Mouse (Mus musculus) heart, adult 2 months (tissue): ENCODE measurements around the gene Grxcr1. TPM values are rescaled to one million over a fixed set of nuclear protein-coding genes. Genes with fewer than 3 reads are reported as not detected.

ENCODE experiments used
- DNase-seq, 2 experiments: peaks; one replicate each; pipeline ENCODE4 v3.0.0; 2021
- H3K27ac ChIP-seq: fragments of 200-600 bp; 2 replicates; pipeline ENCODE4 v1.8.1; 2022
- H3K27me3 ChIP-seq: fragments of 200-500 bp; 2 replicates; pipeline ENCODE4 v1.6.1; 2012; ENCODE audit warnings: mild to moderate bottlenecking, low read length, inconsistent platforms, mixed read lengths; ENCODE audit not compliant: control insufficient read depth, insufficient read depth
- H3K36me3 ChIP-seq: fragments of 200-500 bp; 2 replicates; pipeline ENCODE4 v1.6.1; 2012; ENCODE audit warnings: low read length, inconsistent platforms; ENCODE audit not compliant: control insufficient read depth, insufficient read depth
- H3K4me1 ChIP-seq: fragments of 200-500 bp; 2 replicates; pipeline ENCODE4 v1.6.1; 2011; ENCODE audit warnings: low read length; ENCODE audit not compliant: control insufficient read depth, insufficient read depth
- H3K4me3 ChIP-seq: fragments of 200-600 bp; 2 replicates; pipeline ENCODE4 v1.8.1; 2022
- H3K79me2 ChIP-seq: fragments of 200-500 bp; replicated peaks from 2 replicates; pipeline ENCODE4 v1.6.1; 2012; ENCODE audit warnings: mild to moderate bottlenecking, inconsistent platforms, low read length, moderate library complexity, mixed read lengths; ENCODE audit not compliant: control insufficient read depth, insufficient read depth
- H3K9ac ChIP-seq: fragments of 200-500 bp; 2 replicates; pipeline ENCODE4 v1.6.1; 2012; ENCODE audit warnings: low read depth, mild to moderate bottlenecking, control low read depth, inconsistent platforms, low read length, mixed read lengths
- CTCF ChIP-seq: fragments of 200-600 bp; IDR thresholded peaks from 2 replicates; pipeline ENCODE4 v1.8.1; 2022; ENCODE audit warnings: antibody characterized with exemption, mild to moderate bottlenecking, moderate library complexity
- EP300 ChIP-seq: fragments of 200-500 bp; IDR thresholded peaks from 2 replicates; pipeline ENCODE4 v1.6.1; 2011; ENCODE audit warnings: low read depth, low read length, control low read depth; ENCODE audit not compliant: insufficient read depth
- POLR2A ChIP-seq: fragments of 200-500 bp; IDR thresholded peaks from 2 replicates; pipeline ENCODE4 v1.6.1; 2011; ENCODE audit warnings: mild to moderate bottlenecking, low read depth, low read length, control low read depth; ENCODE audit not compliant: insufficient read depth
- WGBS: fragments of 180-500 bp; shearing (Covaris S2); methylation state at CpG from one replicate; pipeline ENCODE4 v1.1.7; 2018; 5-methylcytosine and 5-hydroxymethylcytosine counted together
- intact Hi-C: fragments of 180-260 bp; cut with DNase I; formaldehyde crosslinking; loops from one replicate; pipeline ENCODE4 v1.15.1; 2025
- polyA plus RNA-seq: library from polyadenylated mRNA; depleted of rRNA; stranded (reverse); fragments of >200 nt; gene quantifications from 2 replicates; pipeline ENCODE4 v1.2.3, GENCODE M21; 2012
- total RNA-seq, 2 experiments: library from RNA; stranded (reverse); gene quantifications; 2 replicates each; pipeline ENCODE4 v1.2.3; 2021

Grxcr1 gene
- total and polyA plus RNA-seq, 3 experiments: not detected

- no peak overlapping the region for H3K4me3 ChIP-seq
These were observed 1.7 kb downstream of the Grxcr1 start for GRCm38 (mm10) chr5:68033345-68033744.

GRCm38 (mm10) chr5:68039077-68039476, 7.4 kb downstream of the Grxcr1 start:
- TF ChIP-seq EP300 (no peak), CTCF (no peak), POLR2A (no peak)
- intact Hi-C loops: no loop called here

More at GRCm38 (mm10) chr5:68033345-68033744, 1.7 kb downstream of the Grxcr1 start:
- Histone ChIP-seq H3K36me3 (no peaks in the 10 kb centered on the region), H3K27ac (no peak overlapping the region), H3K27me3 (no peaks in the 10 kb centered on the region), H3K4me1 (no peaks in the 10 kb centered on the region), H3K9ac (no peak overlapping the region), H3K79me2 (no peaks in the 10 kb centered on the region)
- intact Hi-C loops: no loop called here
- WGBS: 73% methylated on average over 2 of the region's 2 CpGs
- TF ChIP-seq CTCF (no peak), EP300 (no peak), POLR2A (no peak)
- no peak for DNase-seq

GRCm38 (mm10) chr5:68043339-68043738, 11.7 kb downstream of the Grxcr1 start:
- no peak overlapping the region for H3K9ac ChIP-seq
- no peaks in the 10 kb centered on the region for H3K4me1 ChIP-seq
- H3K36me3 ChIP-seq: no peaks in the 10 kb centered on the region
- no peak overlapping the region for H3K27ac ChIP-seq
- H3K4me3 ChIP-seq: no peak overlapping the region
- no peaks in the 10 kb centered on the region for H3K79me2 ChIP-seq
- WGBS: 87% methylated on average over 5 of the region's 5 CpGs
- H3K27me3 ChIP-seq: no peaks in the 10 kb centered on the region
- DNase-seq: no peak
- TF ChIP-seq POLR2A: no peak
- no peak for TF ChIP-seq CTCF
- no peak for TF ChIP-seq EP300
- intact Hi-C loops: no loop called here

More at GRCm38 (mm10) chr5:68039077-68039476, 7.4 kb downstream of the Grxcr1 start:
- Histone ChIP-seq H3K9ac (no peak overlapping the region), H3K36me3 (no peaks in the 10 kb centered on the region), H3K27me3 (no peaks in the 10 kb centered on the region), H3K79me2 (no peaks in the 10 kb centered on the region), H3K27ac (no peak overlapping the region), H3K4me1 (no peaks in the 10 kb centered on the region), H3K4me3 (no peak overlapping the region)
- no peak for DNase-seq
- 13% methylated on average over 2 of the region's 2 CpGs for WGBS

- 42% methylated on average over 4 of the region's 4 CpGs for WGBS
- Histone ChIP-seq H3K36me3 (no peaks in the 10 kb centered on the region), H3K4me1 (peaks cover 2% of the 10 kb centered on the region; the same call in 1 of the 2 replicates), H3K9ac (no peak overlapping the region), H3K4me3 (no peak overlapping the region), H3K27ac (no peak overlapping the region), H3K27me3 (no peaks in the 10 kb centered on the region), H3K79me2 (no peaks in the 10 kb centered on the region)
- TF ChIP-seq POLR2A (no peak), EP300 (no peak), CTCF (no peak)
- intact Hi-C loops: no loop called here
- peak; percentile 8 to 17 for DNase-seq
These were observed 17.1 kb downstream of the Grxcr1 start for GRCm38 (mm10) chr5:68048783-68049182.

GRCm38 (mm10) chr5:68049536-68049935, 17.9 kb downstream of the Grxcr1 start:
- Histone ChIP-seq H3K4me3 (no peak overlapping the region), H3K79me2 (no peaks in the 10 kb centered on the region), H3K4me1 (peaks cover 2% of the 10 kb centered on the region; the same call in 1 of the 2 replicates), H3K36me3 (no peaks in the 10 kb centered on the region), H3K27ac (no peak overlapping the region), H3K27me3 (no peaks in the 10 kb centered on the region), H3K9ac (no peak overlapping the region)
- 57% methylated on average over 4 of the region's 4 CpGs for WGBS
- no peak for DNase-seq
- intact Hi-C loops: no loop called here
- no peak for TF ChIP-seq CTCF
- TF ChIP-seq EP300: no peak
- TF ChIP-seq POLR2A: no peak

GRCm38 (mm10) chr5:68051101-68051500, 19.5 kb downstream of the Grxcr1 start:
- H3K36me3 ChIP-seq: no peaks in the 10 kb centered on the region
- DNase-seq: no peak
- intact Hi-C loops: no loop called here

More at GRCm38 (mm10) chr5:68051101-68051500, 19.5 kb downstream of the Grxcr1 start:
- Histone ChIP-seq H3K27me3 (no peaks in the 10 kb centered on the region), H3K9ac (no peak overlapping the region), H3K79me2 (no peaks in the 10 kb centered on the region), H3K4me1 (peaks cover 2% of the 10 kb centered on the region; the same call in 1 of the 2 replicates), H3K4me3 (no peak overlapping the region), H3K27ac (no peak overlapping the region)
- no peak for TF ChIP-seq CTCF
- no peak for TF ChIP-seq POLR2A
- no peak for TF ChIP-seq EP300
- 71% methylated on average over 5 of the region's 5 CpGs for WGBS
